Mouse (Mus musculus): Measurements from ENCODE around the gene Rtp4.

Rtp4 gene

GRCm38 (mm10) chr16:23520235-23520871 lies at the start of gene Rtp4, which contains the start of gene Masp1:
TSS of gene Rtp4 (plus strand) at chr16:23520291.
TSS of gene Masp1 (minus strand) at chr16:23520815.
- WGBS: 4% methylated on average over 12 of the region's 12 CpGs

DNA sequence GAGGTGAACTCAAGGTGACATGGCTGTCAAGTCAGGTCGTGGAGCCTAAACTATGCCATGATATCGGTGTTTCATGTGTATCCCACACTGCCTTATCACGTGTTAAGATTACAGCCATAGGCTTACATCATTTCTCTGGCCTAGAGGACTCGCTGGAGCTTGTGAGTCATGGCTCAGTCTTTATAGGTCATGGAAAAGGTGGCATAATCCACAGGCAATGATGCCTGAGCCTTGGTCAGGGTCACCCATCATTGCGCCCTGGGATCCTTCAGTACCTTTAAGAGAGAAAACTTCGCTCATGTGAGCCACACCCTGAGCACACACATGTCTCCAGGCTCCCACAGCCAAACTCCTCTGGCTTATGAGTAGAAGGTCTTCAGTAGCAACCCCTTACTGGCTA lies 48.5 kb upstream of the Rtp4 start:
- 94% methylated on average over 6 of the region's 6 CpGs for WGBS

DNA sequence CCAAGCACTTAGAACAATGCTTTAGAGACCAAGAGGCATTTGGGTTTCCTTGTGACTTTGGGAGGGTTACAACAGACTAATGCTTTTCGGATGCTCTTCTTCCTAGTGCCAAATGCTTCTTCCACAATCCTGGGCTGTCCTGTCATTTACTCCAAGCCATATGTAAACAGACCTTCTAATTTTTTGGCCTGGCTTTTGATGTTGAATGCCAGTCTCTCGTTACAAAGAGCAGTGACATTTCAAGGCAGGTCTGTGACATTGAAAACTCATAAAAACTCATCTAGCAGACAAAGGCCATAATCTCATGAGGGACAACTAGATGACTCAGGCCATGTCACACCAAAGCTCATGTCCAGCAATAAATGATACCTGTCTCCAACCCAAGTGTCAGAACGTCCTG lies 48.0 kb upstream of the Rtp4 start:
- 76% methylated on average over 3 of the region's 3 CpGs for WGBS

- 96% methylated on average over 4 of the region's 4 CpGs for WGBS
Measured at GRCm38 (mm10) chr16:23475651-23476050, 44.4 kb upstream of the Rtp4 start.

- 55% methylated on average over 7 of the region's 7 CpGs for WGBS
Measured at GRCm38 (mm10) chr16:23479872-23480603, 40.1 kb upstream of the Rtp4 start.

DNA sequence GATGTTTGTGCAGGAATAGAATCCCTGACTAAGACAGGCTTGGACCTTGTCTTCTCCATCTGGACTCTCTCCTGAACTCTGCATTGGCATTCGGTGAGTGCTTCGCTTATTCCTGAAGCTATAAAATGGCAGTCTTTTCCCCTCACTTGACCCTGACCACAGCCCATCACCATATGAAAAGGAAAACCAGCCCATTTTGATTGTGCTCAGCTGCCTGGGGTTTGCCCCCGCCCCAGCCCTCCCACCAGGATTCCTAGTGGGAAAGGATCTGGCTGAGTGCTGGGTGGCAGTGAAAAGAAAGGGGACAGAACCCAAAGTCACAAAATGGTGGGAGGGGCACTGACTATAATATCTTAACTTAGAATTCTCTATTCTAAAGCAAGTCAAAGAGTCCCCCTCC lies 37.9 kb upstream of the Rtp4 start:
- WGBS: 82% methylated on average over 3 of the region's 3 CpGs

- 96% methylated on average over 12 of the region's 12 CpGs for WGBS
Measured at GRCm38 (mm10) chr16:23482846-23483245, 37.2 kb upstream of the Rtp4 start.

- WGBS: 70% methylated on average over 10 of the region's 10 CpGs
Measured at GRCm38 (mm10) chr16:23483292-23483691, 36.8 kb upstream of the Rtp4 start.

DNA sequence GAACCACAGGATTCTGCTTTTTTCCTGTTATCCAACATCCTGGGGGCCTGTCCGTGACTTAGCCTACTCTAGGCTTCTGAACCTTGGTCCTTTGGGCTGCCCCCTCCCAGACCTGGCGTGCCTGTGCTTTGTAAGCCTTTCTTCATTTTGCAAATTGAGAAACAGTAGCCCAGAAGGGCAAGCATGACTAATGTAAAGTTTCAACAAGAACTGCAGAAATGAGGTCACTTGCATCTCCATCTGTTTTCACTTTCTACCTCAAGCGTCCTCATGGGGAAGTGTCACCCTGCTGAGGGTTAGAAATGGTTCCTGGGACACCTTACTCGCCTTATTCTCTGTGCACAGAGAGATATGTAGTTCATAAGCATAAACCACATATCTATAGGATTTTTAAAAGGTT lies 27.3 kb upstream of the Rtp4 start:
- 76% methylated on average over 4 of the region's 4 CpGs for WGBS

DNA sequence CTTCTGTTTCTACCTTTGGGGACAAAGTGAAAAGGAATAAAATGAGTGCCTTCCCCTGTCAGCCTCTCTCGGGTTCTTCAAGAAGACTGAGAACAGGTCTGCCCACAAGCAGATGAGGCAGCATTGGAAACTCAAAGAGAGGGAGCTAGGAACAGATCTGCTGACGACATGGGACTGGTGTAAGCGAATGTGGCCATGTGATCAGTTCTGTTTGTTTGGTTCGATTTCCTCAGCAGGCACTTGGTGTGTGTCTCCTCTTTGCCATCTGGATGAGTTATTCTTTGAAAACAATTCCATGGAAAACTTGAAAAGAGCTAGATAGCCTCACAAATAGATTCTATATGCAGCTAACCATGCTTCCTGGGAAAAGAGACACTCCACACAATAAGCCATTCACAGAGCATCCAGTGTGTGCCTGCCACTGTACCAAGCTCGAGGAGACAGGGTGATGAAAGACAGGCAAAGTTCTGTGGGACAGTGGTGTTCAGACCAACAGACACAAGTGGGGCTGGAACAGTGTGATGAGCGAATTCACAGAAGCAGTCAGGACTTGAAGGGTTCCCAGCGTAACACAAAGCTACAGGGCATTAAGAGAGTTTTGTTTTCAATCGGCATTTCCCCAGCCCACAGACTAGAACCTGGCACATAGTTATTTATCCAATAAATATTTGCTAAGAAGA lies 23.7 kb upstream of the Rtp4 start:
- 63% methylated on average over 8 of the region's 8 CpGs for WGBS

DNA sequence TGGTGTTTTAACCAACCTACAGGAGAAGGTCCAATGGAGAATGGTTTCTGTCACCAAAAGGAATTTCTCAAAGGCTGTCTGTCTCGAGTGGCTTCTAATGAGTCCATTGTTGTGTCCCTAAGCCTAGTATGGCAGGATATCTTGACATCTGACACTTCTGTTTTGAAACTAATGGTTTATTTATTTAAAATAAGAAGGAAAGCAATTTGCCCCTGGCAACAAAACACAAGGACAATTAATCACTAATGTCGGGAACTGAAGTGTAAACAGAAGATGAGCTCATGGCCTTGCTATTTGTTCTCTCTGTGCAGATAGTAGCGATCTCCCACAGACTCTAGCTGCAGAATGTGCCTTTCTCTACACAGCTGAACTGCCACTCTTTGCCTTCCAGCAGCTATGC lies 22.7 kb upstream of the Rtp4 start:
- WGBS: 57% methylated on average over 3 of the region's 3 CpGs

GRCm38 (mm10) chr16:23497881-23498280 lies 22.2 kb upstream of the Rtp4 start:
- 80% methylated on average over 1 of the region's 1 CpGs for WGBS

DNA sequence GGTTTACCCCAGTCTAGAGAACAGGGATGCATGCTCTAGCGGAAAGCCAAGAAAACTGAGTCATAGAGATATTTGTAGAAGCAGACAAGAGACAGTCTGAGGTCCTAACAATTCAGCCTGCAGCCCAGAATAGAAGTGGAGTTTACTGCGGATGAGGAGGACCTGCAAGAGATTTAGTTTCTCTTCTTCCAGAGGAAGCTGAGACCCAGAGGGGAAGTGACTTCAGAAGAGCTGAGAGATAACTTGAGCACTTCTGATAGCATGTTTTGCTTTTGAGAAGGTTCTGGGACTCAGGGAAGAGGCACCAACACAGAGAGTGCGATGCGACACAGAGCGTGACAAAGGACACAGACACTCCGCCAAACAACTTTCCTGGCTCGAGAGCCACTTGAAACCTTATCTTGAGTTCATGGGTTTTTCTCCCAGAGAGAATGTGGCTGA lies 21.4 kb upstream of the Rtp4 start:
- WGBS: 56% methylated on average over 7 of the region's 7 CpGs

DNA sequence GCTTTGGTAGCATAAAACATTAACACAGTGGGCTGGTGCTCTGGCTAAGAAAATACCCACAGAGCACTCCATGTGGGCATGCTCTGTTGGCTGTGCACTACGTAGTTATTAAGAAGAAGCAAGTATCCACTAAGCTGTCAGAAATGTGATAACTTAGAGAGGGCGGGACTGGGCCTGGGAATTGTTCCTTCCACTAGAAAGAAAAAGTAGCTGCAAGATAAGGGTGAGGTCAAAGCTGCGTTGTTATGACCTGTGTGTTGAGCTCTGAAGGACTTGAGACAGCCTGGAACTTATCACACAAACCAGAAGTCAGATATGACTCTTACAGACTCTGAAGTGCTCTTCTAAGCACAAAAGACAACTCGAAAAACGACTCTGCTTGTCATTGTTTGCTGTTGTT lies 19.5 kb upstream of the Rtp4 start:
- 91% methylated on average over 5 of the region's 5 CpGs for WGBS

GRCm38 (mm10) chr16:23501288-23501687 lies 18.8 kb upstream of the Rtp4 start:
- 88% methylated on average over 2 of the region's 2 CpGs for WGBS

- 85% methylated on average over 3 of the region's 3 CpGs for WGBS
Measured at GRCm38 (mm10) chr16:23502478-23502877, 17.6 kb upstream of the Rtp4 start.

GRCm38 (mm10) chr16:23503351-23503750 lies 16.7 kb upstream of the Rtp4 start:
- WGBS: 89% methylated on average over 4 of the region's 4 CpGs

GRCm38 (mm10) chr16:23504320-23504744 lies 15.8 kb upstream of the Rtp4 start:
- WGBS: 70% methylated on average over 3 of the region's 3 CpGs

GRCm38 (mm10) chr16:23505904-23506687 lies 14.0 kb upstream of the Rtp4 start:
- 58% methylated on average over 11 of the region's 11 CpGs for WGBS

DNA sequence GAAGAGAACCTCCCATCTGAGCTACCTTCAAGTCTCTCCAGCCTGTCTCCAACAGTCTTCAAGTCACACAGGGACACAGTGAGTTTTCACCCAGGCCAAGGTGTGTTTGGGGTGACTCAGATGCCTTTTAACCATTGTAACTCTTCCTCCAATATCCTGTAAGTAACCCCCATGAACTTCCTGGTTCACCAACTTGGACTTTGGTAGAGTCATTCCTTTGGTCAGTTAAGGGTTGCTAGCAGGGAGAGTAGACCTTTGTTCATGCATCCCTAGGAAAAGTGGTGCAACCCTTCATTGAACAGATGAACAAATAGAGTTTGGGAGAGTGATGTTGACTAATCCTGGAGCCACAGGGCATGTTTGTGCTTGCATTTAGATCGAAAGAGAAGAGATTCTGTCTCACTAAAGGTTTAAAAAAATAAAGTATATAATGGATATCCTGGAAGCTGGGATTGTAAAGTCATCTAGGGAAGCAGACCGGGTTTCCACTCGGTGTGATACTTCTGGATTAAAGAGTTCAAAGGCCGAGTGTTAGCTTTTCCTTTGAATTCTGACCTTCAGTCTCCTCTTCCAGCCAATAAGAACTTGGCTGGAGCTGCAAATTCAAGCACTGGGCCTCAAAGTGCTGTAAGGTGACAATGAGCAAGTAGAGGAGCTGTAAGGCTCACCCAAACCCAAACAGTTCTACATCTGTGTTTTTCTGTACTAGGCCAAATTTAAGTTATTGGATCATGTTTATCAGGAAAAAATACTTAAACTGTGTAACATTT lies 8.7 kb upstream of the Rtp4 start:
- WGBS: 87% methylated on average over 4 of the region's 4 CpGs

DNA sequence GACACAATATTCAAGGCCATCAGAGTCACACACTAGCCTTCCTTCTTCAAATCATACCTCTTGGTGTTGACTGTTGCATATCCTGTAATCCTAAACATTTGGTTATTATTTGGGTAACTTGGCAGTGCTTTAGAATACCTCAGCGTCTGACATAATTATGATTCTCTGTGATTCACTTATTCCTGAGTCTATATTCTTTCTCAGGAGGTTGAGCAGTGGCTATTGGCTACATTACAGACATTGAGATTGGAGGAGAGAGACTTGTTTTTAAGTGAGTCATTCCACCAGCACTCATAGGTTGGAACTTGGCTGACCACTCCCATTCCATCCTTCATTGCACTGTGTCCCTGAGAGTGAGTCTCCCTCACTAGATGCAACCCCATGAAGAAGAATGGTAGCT lies 6.7 kb upstream of the Rtp4 start:
- 94% methylated on average over 1 of the region's 1 CpGs for WGBS

Measured in cerebral cortex, adult 2 months (tissue).